Mouse (Mus musculus): Measurements from ENCODE around the gene Trim67. TPM values are rescaled to one million over a fixed set of nuclear protein-coding genes. Genes with fewer than 3 reads are reported as not detected.

The Trim67 gene
- polyA plus RNA-seq, 2 experiments = 0.03 to 0.29 TPM

- no peak for TF ChIP-seq POLR2A (IDR thresholded peaks at IDR 0.05; ENCODE audit: borderline replicate concordance, extremely low read depth, insufficient read depth, insufficient read length)
- no peaks in the 10 kb centered on the region for H3K4me1 ChIP-seq (ENCODE audit: control insufficient read depth, insufficient read depth, low read length)
- no peaks in the 10 kb centered on the region for H3K36me3 ChIP-seq (ENCODE audit: control insufficient read depth, insufficient read depth, low read length)
- ATAC-seq (ENCODE audit: low FRiP score, low read depth) (no peak), DNase-seq (ENCODE audit: low spot score) (no peak)
- H3K27me3 ChIP-seq (ENCODE audit: control insufficient read depth, insufficient read depth, low read length) = no peaks in the 10 kb centered on the region
- no peak overlapping the region for H3K27ac ChIP-seq (replicated peaks; ENCODE audit: low read depth, low read length)
- no peak overlapping the region for H3K4me3 ChIP-seq (replicated peaks; ENCODE audit: low read length)
- H3K9me3 ChIP-seq (ENCODE audit: control insufficient read depth, low read length) = no peaks in the 10 kb centered on the region
- WGBS = 63% methylated on average over 12 of the region's 12 CpGs
- no peak overlapping the region for H3K4me2 ChIP-seq (replicated peaks; ENCODE audit: low read depth, low read length, severe bottlenecking)
- no peak overlapping the region for H3K9ac ChIP-seq (ENCODE audit: low read depth, low read length, severe bottlenecking)
Measured at GRCm38 (mm10) chr8:124803824-124804702, 11.2 kb downstream of the Trim67 start.

- ATAC-seq (ENCODE audit: low FRiP score, low read depth) = no peak
- Histone ChIP-seq H3K9me3 (ENCODE audit: control insufficient read depth, low read length) (no peaks in the 10 kb centered on the region), H3K9ac (ENCODE audit: low read depth, low read length, severe bottlenecking) (no peak overlapping the region), H3K27ac (replicated peaks; ENCODE audit: low read depth, low read length) (no peak overlapping the region), H3K4me3 (replicated peaks; ENCODE audit: low read length) (no peak overlapping the region), H3K4me1 (ENCODE audit: control insufficient read depth, insufficient read depth, low read length) (no peaks in the 10 kb centered on the region), H3K36me3 (ENCODE audit: control insufficient read depth, insufficient read depth, low read length) (no peaks in the 10 kb centered on the region), H3K4me2 (replicated peaks; ENCODE audit: low read depth, low read length, severe bottlenecking) (no peak overlapping the region), H3K27me3 (ENCODE audit: control insufficient read depth, insufficient read depth, low read length) (no peaks in the 10 kb centered on the region)
- 83% methylated on average over 4 of the region's 4 CpGs for WGBS
- no peak for DNase-seq (ENCODE audit: low spot score)
- TF ChIP-seq POLR2A (IDR thresholded peaks at IDR 0.05; ENCODE audit: borderline replicate concordance, extremely low read depth, insufficient read depth, insufficient read length) = no peak
Measured at GRCm38 (mm10) chr8:124805990-124806389, 13.1 kb downstream of the Trim67 start.

- Histone ChIP-seq H3K4me2 (replicated peaks; ENCODE audit: low read depth, low read length, severe bottlenecking) (no peak overlapping the region), H3K27me3 (ENCODE audit: control insufficient read depth, insufficient read depth, low read length) (no peaks in the 10 kb centered on the region), H3K9me3 (ENCODE audit: control insufficient read depth, low read length) (no peaks in the 10 kb centered on the region), H3K4me3 (replicated peaks; ENCODE audit: low read length) (no peak overlapping the region), H3K9ac (ENCODE audit: low read depth, low read length, severe bottlenecking) (no peak overlapping the region), H3K36me3 (ENCODE audit: control insufficient read depth, insufficient read depth, low read length) (no peaks in the 10 kb centered on the region), H3K4me1 (ENCODE audit: control insufficient read depth, insufficient read depth, low read length) (no peaks in the 10 kb centered on the region), H3K27ac (replicated peaks; ENCODE audit: low read depth, low read length) (no peak overlapping the region)
- no peak for DNase-seq (ENCODE audit: low spot score)
- ATAC-seq (ENCODE audit: low FRiP score, low read depth) = no peak
- 55% methylated on average over 2 of the region's 2 CpGs for WGBS
- TF ChIP-seq POLR2A (IDR thresholded peaks at IDR 0.05; ENCODE audit: borderline replicate concordance, extremely low read depth, insufficient read depth, insufficient read length) = no peak
Measured at GRCm38 (mm10) chr8:124809419-124809818, 16.5 kb downstream of the Trim67 start.

GRCm38 (mm10) chr8:124810056-124810610 is 17.2 kb downstream of the Trim67 start:
- Histone ChIP-seq H3K4me3 (replicated peaks; ENCODE audit: low read length) (no peak overlapping the region), H3K27me3 (ENCODE audit: control insufficient read depth, insufficient read depth, low read length) (no peaks in the 10 kb centered on the region), H3K36me3 (ENCODE audit: control insufficient read depth, insufficient read depth, low read length) (no peaks in the 10 kb centered on the region), H3K27ac (replicated peaks; ENCODE audit: low read depth, low read length) (no peak overlapping the region), H3K9ac (ENCODE audit: low read depth, low read length, severe bottlenecking) (no peak overlapping the region), H3K4me1 (ENCODE audit: control insufficient read depth, insufficient read depth, low read length) (no peaks in the 10 kb centered on the region), H3K4me2 (replicated peaks; ENCODE audit: low read depth, low read length, severe bottlenecking) (no peak overlapping the region), H3K9me3 (ENCODE audit: control insufficient read depth, low read length) (no peaks in the 10 kb centered on the region)
- 58% methylated on average over 5 of the region's 5 CpGs for WGBS
- DNase-seq (ENCODE audit: low spot score) (no peak), ATAC-seq (ENCODE audit: low FRiP score, low read depth) (no peak)
- TF ChIP-seq POLR2A (IDR thresholded peaks at IDR 0.05; ENCODE audit: borderline replicate concordance, extremely low read depth, insufficient read depth, insufficient read length) = no peak

GRCm38 (mm10) chr8:124810689-124811394 is 17.9 kb downstream of the Trim67 start:
- no peak overlapping the region for H3K27ac ChIP-seq (replicated peaks; ENCODE audit: low read depth, low read length)
- H3K27me3 ChIP-seq (ENCODE audit: control insufficient read depth, insufficient read depth, low read length) = no peaks in the 10 kb centered on the region
- H3K4me2 ChIP-seq (replicated peaks; ENCODE audit: low read depth, low read length, severe bottlenecking) = no peak overlapping the region
- H3K4me1 ChIP-seq (ENCODE audit: control insufficient read depth, insufficient read depth, low read length) = no peaks in the 10 kb centered on the region
- no peaks in the 10 kb centered on the region for H3K36me3 ChIP-seq (ENCODE audit: control insufficient read depth, insufficient read depth, low read length)
- DNase-seq (ENCODE audit: low spot score) (no peak), ATAC-seq (ENCODE audit: low FRiP score, low read depth) (no peak)
- no peak overlapping the region for H3K9ac ChIP-seq (ENCODE audit: low read depth, low read length, severe bottlenecking)
- TF ChIP-seq POLR2A (IDR thresholded peaks at IDR 0.05; ENCODE audit: borderline replicate concordance, extremely low read depth, insufficient read depth, insufficient read length) = no peak
- no peaks in the 10 kb centered on the region for H3K9me3 ChIP-seq (ENCODE audit: control insufficient read depth, low read length)
- WGBS = 56% methylated on average over 9 of the region's 9 CpGs
- H3K4me3 ChIP-seq (replicated peaks; ENCODE audit: low read length) = no peak overlapping the region

Data from limb, embryonic 14.5 days (tissue).